Mouse (Mus musculus): Measurements from ENCODE around the gene Kit.

DNA sequence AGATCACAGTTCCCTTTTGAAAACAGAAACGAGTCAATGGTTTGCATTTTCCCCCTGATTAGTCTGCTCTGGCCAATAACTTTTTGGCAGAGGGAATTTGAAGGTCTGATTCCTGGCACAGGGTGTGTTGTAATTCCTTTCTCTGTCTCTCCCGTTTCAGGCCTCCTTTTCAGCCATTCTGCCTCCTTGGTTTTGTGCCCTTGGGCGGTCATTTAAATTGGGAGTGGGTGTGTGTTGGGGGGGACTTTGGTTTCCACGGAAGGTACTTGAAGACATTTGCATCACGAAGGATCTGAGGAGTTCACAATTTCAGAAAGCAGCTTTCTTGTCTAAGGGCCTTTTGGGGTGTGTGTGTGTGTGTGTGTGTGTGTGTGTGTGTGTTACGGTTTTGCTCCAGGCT, 2.0 kb downstream of the Kit start:
- TF ChIP-seq POLR2A (IDR thresholded peaks at IDR 0.05; ENCODE audit: low read depth, low read length): no peak
- no peak for TF ChIP-seq CTCF (IDR thresholded peaks at IDR 0.05; ENCODE audit: extremely low read depth, insufficient read length, insufficient replicate concordance, low read depth, low read length)
